Comparison of ENCODE assay signal across 12 mouse cellular contexts in the genomic region with DNA sequence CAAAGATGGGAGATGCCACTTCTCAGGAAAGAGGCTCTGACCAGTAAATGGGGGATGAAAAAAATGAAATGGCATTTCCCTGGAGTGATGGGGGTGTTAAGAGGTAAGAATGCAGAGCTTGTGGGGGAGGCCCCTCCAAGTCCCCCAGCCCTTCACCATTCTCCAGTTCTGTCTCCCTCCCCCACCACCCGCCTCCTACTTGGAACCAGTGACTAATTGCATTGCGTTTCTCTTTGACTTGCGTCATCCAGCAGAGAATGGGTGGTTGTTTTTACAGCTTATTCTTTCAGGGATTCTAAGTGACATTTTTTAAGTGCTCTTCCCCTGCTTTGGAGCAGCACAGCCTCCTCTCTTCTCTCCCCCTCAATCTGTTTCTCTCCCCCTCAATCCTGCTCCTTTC. TPM values are rescaled to one million over a fixed set of nuclear protein-coding genes. Genes with fewer than 3 reads are reported as not detected.
DNase-seq lines count a peak whose midpoint lies in the region; ATAC-seq lines count a peak whose summit lies in the region.
"Had no signal": no experiment of that assay in that cellular context is flagged by ENCODE, and none has a peak within 500 bp of the region (broad histone marks: within the 10 kb centered on the region; RNA-seq: fewer than 3 reads in every experiment).

No protein-coding gene starts in this region.

- intact Hi-C loops in left cerebral cortex, postnatal 10 days (cut with DNase I): no loop called here

- peak; percentile 47 for DNase-seq in adrenal gland, adult 2 months
- no peak for DNase-seq in adrenal gland, adult 18-20 months (ENCODE audit: low spot score in 2 of 2)
- peak; percentile 46 for DNase-seq in left cerebral cortex, adult 11 months (ENCODE audit: low spot score)
- DNase-seq in left cerebral cortex, postnatal 10 days (ENCODE audit: extremely low spot score in 1 of 2, low spot score in 2 of 2): no peak
- peak; percentile 53 to 75 for DNase-seq in frontal cortex, adult 2 months (ENCODE audit: extremely low spot score in 1 of 2, low spot score in 1 of 2)
- peak; percentile 63 for DNase-seq in right cerebral cortex, postnatal 25 days
- DNase-seq: cerebellum, postnatal 14 days; heart, postnatal 36 days; lung, postnatal 4 days had no signal

- no peak for ATAC-seq in erythroblast, adult 5-6 weeks (replicated peaks; ENCODE audit: low FRiP score, poor library complexity, severe bottlenecking)
- ATAC-seq in activated CD4-positive, CD25-positive, alpha-beta regulatory T cell, adult 4 months: no peak
- ATAC-seq: midbrain, embryonic 15.5 days had no signal

RNA-seq across cellular contexts. Expression of gene Ntrk3, which starts 46.9 kb away (rescaled TPM):
- total RNA-seq in adrenal gland, adult 2 months (2021): 10 to 100 TPM; 23.5 to 25.6 TPM
- 22.5 and 36.7 TPM in 2 replicates for polyA plus RNA-seq in adrenal gland, adult 2 months (2012; rRNA removed)
- total RNA-seq in adrenal gland, adult 18-20 months (2021): 10 to 100 TPM; 27.1 to 57.3 TPM
- total RNA-seq in left cerebral cortex, postnatal 10 days (2021): 100 to 1,000 TPM; 125 to 130 TPM
- 72.0 and 76.9 TPM in 2 replicates for polyA plus RNA-seq in frontal cortex, adult 2 months (2012; rRNA removed)
- total RNA-seq in erythroblast, adult 5-6 weeks (2015; ENCODE audit: low replicate concordance): not detected in 2 replicates
- total RNA-seq in erythroblast, adult 5-6 weeks (2017; ENCODE audit: low replicate concordance): 0.56 TPM in 1 of 2 replicates, not detected in the other
- 10 to 100 TPM in 1 of 2 experiments, 1 to 10 TPM in 1; 10.0 to 10.3 TPM for polyA plus RNA-seq in activated CD4-positive, CD25-positive, alpha-beta regulatory T cell, adult 4 months (2017; shearing (Covaris generic))

Comparison
In these comparisons a context has a peak if more than half of its experiments do, and no peak if none do; other contexts are left out.
1. DNase-seq: peak in adrenal gland, adult 2 months (single experiment), left cerebral cortex, adult 11 months (single experiment), frontal cortex, adult 2 months (2 of 2) and right cerebral cortex, postnatal 25 days (single experiment); none in adrenal gland, adult 18-20 months (0 of 2) and left cerebral cortex, postnatal 10 days (0 of 2).
2. RNA of gene Ntrk3, which starts 46.9 kb away (total RNA-seq): 125 to 130 TPM in left cerebral cortex, postnatal 10 days, 27.1 to 57.3 TPM in adrenal gland, adult 18-20 months and 23.5 to 25.6 TPM in adrenal gland, adult 2 months; 0.56 TPM in erythroblast, adult 5-6 weeks; every median in the first group is over 10 times any median in the second.